Mouse (Mus musculus) WW6 (cell line): ENCODE data around the gene Tnk2.

Experiments used
- DNase-seq: peaks from one replicate; pipeline ENCODE4 v3.0.0-alpha.2; 2013; ENCODE audit warnings: low read depth, low spot score

The Tnk2 gene

GRCm38 (mm10) chr16:32677903-32678302, 34.2 kb downstream of the Tnk2 start:
- no peak for DNase-seq

GRCm38 (mm10) chr16:32678812-32679211, 35.1 kb downstream of the Tnk2 start:
- no peak for DNase-seq

GRCm38 (mm10) chr16:32679976-32680375, 36.3 kb downstream of the Tnk2 start:
- no peak for DNase-seq

GRCm38 (mm10) chr16:32680806-32681205, 37.1 kb downstream of the Tnk2 start:
- no peak for DNase-seq

- DNase-seq = no peak
Observed at GRCm38 (mm10) chr16:32682194-32682593, 38.5 kb downstream of the Tnk2 start.

GRCm38 (mm10) chr16:32682841-32683240, 39.2 kb downstream of the Tnk2 start:
- no peak for DNase-seq

GRCm38 (mm10) chr16:32683343-32683742, 39.7 kb downstream of the Tnk2 start:
- no peak for DNase-seq

- DNase-seq = no peak
Observed at GRCm38 (mm10) chr16:32685405-32685804, 41.7 kb downstream of the Tnk2 start.

- no peak for DNase-seq
Observed at GRCm38 (mm10) chr16:32685998-32686397, 42.3 kb downstream of the Tnk2 start.

GRCm38 (mm10) chr16:32687221-32687620, 43.5 kb downstream of the Tnk2 start:
- DNase-seq = no peak

GRCm38 (mm10) chr16:32688770-32689169, 45.1 kb downstream of the Tnk2 start:
- no peak for DNase-seq

GRCm38 (mm10) chr16:32689501-32689900, 45.8 kb downstream of the Tnk2 start:
- DNase-seq = no peak

- no peak for DNase-seq
Observed at GRCm38 (mm10) chr16:32696841-32697464, 53.3 kb downstream of the Tnk2 start.

- no peak for DNase-seq
Observed at GRCm38 (mm10) chr16:32697665-32698446, 54.2 kb downstream of the Tnk2 start.

GRCm38 (mm10) chr16:32698550-32698949, 54.9 kb downstream of the Tnk2 start:
- no peak for DNase-seq

- no peak for DNase-seq
Observed at GRCm38 (mm10) chr16:32703312-32703912, 59.7 kb downstream of the Tnk2 start.

GRCm38 (mm10) chr16:32705606-32706005, 61.9 kb downstream of the Tnk2 start:
- DNase-seq = no peak

- DNase-seq = no peak
Observed at GRCm38 (mm10) chr16:32707111-32707823, 63.6 kb downstream of the Tnk2 start.

- DNase-seq = no peak
Observed at GRCm38 (mm10) chr16:32707824-32708456, 64.3 kb downstream of the Tnk2 start.

- DNase-seq = no peak
Observed at GRCm38 (mm10) chr16:32708457-32709033, 64.9 kb downstream of the Tnk2 start.

GRCm38 (mm10) chr16:32709116-32709515, 65.4 kb downstream of the Tnk2 start:
- no peak for DNase-seq
